Mouse (Mus musculus): ENCODE data around the gene Duoxa2. TPM values are rescaled to one million over a fixed set of nuclear protein-coding genes. Genes with fewer than 3 reads are reported as not detected.

The Duoxa2 gene
- polyA plus RNA-seq, 1 experiment from 2014 or later: not detected

DNA sequence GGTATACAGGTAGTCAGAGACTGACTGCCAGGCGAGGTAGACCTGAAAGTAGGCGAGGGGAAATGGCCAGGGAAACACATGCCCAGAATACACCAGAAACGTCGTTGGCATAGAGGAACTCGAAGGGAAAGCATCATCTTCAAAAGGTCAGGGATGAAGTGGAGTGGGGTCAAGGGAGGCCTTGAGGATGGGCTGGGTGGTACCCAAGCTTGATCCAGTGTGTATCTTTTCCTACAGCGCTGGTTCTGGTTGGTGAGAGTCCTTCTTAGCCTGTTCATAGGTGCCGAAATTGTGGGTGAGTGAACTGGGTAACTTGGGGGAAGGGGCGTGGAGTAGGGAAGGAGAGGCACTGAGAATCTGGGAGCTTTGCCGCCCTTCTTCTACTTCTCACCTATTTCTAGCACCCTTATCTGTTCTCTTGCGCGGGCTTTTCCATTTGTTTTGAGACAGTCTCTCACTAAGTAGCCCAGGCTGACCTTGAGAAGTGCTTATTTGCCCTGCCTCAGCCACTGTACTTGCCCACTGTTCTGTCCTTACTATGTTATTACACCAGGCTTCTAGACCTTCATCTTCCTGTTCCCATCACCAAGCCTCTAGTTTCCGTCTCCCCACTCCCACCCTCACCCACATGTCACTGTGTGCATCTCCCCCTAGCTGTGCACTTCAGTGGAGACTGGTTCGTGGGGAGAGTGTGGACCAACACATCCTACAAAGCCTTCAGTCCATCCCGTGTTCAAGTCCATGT lies 1.4 kb downstream of the Duoxa2 start:
- no peaks in the 10 kb centered on the region for H3K9me3 ChIP-seq
- no peak overlapping the region for H3K4me2 ChIP-seq
- no peak overlapping the region for H3K27ac ChIP-seq
- H3K4me3 ChIP-seq: no peak overlapping the region
- no peak for ATAC-seq (ENCODE audit: insufficient number of reproducible peaks, insufficient read depth, low FRiP score, low TSS enrichment, low read depth)
- peaks cover 44% of the 10 kb centered on the region for H3K4me1 ChIP-seq
- peaks cover 100% of the 10 kb centered on the region for H3K27me3 ChIP-seq
- H3K9ac ChIP-seq: no peak overlapping the region
- WGBS: 7% methylated on average over 14 of the region's 14 CpGs
- H3K36me3 ChIP-seq: no peaks in the 10 kb centered on the region

DNA sequence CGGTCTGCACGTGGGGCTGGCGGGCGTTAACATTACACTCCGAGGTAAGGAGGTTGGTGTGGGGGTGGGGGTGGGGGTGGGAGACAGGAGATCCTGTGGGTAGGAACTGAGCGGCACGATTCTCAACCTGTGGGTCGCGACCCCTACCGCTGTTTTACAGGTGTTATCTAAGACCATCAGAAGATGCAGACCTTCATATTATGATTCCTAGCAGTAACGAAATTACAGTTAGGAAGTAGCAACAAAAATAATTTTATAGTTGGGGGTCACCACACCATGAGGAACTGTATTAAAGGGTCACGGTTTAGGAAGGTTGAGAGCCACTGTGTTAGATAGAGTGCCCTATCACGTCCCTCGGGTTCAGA lies 1.9 kb downstream of the Duoxa2 start:
- peak overlapping the region; percentile 76 for H3K4me2 ChIP-seq
- H3K36me3 ChIP-seq: no peaks in the 10 kb centered on the region
- H3K9me3 ChIP-seq: no peaks in the 10 kb centered on the region
- H3K9ac ChIP-seq: no peak overlapping the region
- ATAC-seq (ENCODE audit: insufficient number of reproducible peaks, insufficient read depth, low FRiP score, low TSS enrichment, low read depth): no peak
- no peak overlapping the region for H3K27ac ChIP-seq
- 6% methylated on average over 14 of the region's 14 CpGs for WGBS
- H3K4me3 ChIP-seq: no peak overlapping the region
- H3K27me3 ChIP-seq: peaks cover 100% of the 10 kb centered on the region
- H3K4me1 ChIP-seq: peaks cover 44% of the 10 kb centered on the region

DNA sequence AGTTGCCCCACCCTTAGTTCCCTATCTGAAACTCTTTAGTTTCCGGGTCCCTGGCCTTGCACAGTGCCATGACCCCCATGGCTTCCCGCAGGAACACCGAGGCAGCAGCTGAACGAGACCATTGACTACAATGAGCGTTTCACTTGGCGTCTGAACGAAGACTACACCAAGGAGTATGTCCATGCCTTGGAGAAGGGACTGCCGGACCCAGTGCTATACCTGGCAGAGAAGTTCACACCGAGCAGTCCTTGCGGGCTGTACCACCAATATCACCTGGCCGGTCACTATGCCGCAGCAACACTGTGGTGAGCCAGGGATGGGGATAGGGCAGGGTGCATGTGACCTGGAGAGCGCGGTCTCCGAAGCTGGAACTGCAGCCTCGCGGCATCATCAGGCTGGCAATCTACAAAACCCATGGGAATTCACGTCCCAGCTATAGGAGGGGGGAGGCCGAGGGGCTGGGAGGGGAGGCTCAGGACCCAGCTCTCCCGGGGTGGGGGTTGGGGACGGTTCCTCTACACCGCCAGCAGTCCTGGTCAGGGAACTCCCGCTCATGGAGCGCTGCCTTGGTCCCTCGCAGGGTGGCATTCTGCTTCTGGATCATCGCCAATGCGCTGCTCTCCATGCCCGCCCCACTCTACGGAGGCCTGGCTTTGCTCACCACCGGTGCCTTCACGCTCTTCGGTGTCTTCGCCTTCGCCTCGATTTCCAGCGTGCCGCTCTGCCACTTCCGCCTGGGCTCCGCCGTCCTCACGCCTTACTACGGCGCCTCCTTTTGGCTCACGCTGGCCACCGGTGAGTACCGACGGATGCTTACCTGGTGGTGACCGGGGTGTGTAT lies 2.6 kb downstream of the Duoxa2 start:
- Histone ChIP-seq H3K9me3 (no peaks in the 10 kb centered on the region), H3K36me3 (no peaks in the 10 kb centered on the region), H3K4me2 (peak overlapping the region; percentile 76), H3K27ac (no peak overlapping the region), H3K27me3 (peaks cover 100% of the 10 kb centered on the region), H3K4me1 (peaks cover 44% of the 10 kb centered on the region), H3K4me3 (peak overlapping the region; percentile 42), H3K9ac (peak overlapping the region; percentile 44)
- 0 out of 2 replicates have a peak, but pooled peaks have one; percentile 28 for ATAC-seq (ENCODE audit: insufficient number of reproducible peaks, insufficient read depth, low FRiP score, low TSS enrichment, low read depth)
- 1% methylated on average over 48 of the region's 48 CpGs for WGBS

DNA sequence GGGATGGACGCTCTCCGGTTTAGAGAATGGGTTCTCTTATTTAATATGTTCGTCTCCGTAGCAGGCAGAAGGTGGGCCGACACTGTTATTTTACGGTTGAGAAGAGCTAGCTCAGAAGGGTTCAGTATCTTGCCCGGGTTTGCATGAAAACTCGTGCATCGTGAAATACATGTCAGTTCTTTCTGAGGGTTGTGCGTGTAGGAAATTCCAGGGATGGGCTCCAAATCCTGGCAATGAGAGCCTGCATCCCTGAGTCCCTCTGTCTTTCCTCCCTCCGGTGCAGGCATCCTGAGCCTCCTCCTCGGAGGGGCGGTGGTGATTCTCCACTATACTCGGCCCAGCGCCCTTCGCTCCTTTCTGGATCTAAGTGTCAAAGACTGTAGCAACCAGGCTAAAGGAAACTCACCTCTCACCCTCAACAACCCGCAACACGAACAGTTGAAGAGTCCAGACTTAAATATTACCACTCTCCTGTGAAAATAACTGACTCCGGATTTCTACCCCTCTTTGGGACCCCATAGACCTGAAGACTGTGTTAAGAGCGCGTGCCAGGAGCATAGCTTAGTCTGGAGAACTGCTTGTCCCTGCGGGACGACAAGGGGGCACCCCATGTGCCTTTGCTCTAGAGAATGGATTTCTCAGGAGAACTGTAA lies 3.3 kb downstream of the Duoxa2 start:
- Histone ChIP-seq H3K4me3 (peak overlapping the region; percentile 42), H3K4me1 (peaks cover 46% of the 10 kb centered on the region), H3K9me3 (no peaks in the 10 kb centered on the region), H3K27me3 (peaks cover 100% of the 10 kb centered on the region), H3K9ac (peak overlapping the region; percentile 44), H3K36me3 (no peaks in the 10 kb centered on the region), H3K27ac (no peak overlapping the region), H3K4me2 (peak overlapping the region; percentile 76)
- WGBS: 7% methylated on average over 23 of the region's 23 CpGs
- ATAC-seq (ENCODE audit: insufficient number of reproducible peaks, insufficient read depth, low FRiP score, low TSS enrichment, low read depth): no peak

DNA sequence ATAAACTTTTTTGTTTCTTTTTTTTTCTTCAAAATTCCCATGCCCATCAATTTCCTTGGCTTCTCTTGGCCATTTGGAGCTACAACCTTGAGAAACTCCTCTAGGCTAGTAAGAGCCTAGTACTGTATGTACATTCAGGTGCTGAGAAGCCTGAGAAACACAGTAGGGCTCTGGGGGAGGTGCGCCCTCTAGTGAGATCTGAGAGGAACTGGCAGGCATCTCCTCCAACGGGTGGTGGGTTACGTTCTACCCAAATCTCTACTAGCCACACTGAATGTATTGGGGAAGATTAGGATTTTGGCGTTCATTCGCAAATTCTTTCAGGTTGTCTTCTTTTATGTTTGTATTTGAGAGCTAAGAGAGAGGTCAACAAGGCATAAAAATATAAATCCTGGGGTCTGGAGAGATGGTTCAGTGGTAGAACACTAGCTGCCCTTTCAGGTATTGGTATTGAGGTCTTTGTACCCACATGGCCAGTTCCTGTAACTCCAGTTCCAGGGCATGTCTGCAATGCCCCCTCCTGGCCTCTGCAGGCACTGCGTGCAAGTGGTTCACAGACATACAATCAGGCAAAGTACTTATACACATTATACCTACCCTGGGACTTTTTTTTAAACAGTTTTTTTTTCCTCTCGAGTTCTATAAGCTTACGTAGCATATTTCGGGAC lies 4.0 kb downstream of the Duoxa2 start:
- Histone ChIP-seq H3K27me3 (peaks cover 99% of the 10 kb centered on the region), H3K4me1 (peaks cover 40% of the 10 kb centered on the region), H3K9ac (no peak overlapping the region), H3K4me2 (no peak overlapping the region; the same call in 1 of the 2 replicates), H3K9me3 (no peaks in the 10 kb centered on the region), H3K27ac (no peak overlapping the region), H3K36me3 (no peaks in the 10 kb centered on the region), H3K4me3 (no peak overlapping the region)
- ATAC-seq (ENCODE audit: insufficient number of reproducible peaks, insufficient read depth, low FRiP score, low TSS enrichment, low read depth): no peak
- WGBS: 10% methylated on average over 9 of the region's 9 CpGs

DNA sequence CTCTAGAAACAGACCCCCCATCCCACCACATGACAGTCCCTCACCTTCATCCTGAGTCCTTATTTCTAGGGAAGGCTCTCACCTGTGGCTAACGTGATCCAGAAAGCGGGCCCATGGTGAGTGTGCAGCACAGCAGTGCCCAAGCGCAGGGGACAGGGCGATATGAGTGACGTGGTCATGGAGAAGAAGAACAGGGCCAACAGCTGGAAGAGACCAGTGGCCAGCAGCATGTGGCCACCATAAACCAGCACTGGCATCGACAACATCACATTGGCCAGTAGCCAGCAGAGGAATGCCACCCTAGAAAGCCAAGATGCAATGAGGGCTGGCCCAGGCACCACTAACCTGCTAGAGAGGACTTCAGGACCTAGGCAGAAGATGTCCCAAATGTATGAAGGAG lies 5.8 kb downstream of the Duoxa2 start:
- H3K27ac ChIP-seq: no peak overlapping the region
- WGBS: 92% methylated on average over 6 of the region's 6 CpGs
- H3K4me2 ChIP-seq: no peak overlapping the region
- ATAC-seq (ENCODE audit: insufficient number of reproducible peaks, insufficient read depth, low FRiP score, low TSS enrichment, low read depth): no peak
- peaks cover 24% of the 10 kb centered on the region for H3K4me1 ChIP-seq
- no peaks in the 10 kb centered on the region for H3K9me3 ChIP-seq
- peaks cover 98% of the 10 kb centered on the region for H3K27me3 ChIP-seq
- no peak overlapping the region for H3K9ac ChIP-seq
- H3K36me3 ChIP-seq: no peaks in the 10 kb centered on the region
- no peak overlapping the region for H3K4me3 ChIP-seq

DNA sequence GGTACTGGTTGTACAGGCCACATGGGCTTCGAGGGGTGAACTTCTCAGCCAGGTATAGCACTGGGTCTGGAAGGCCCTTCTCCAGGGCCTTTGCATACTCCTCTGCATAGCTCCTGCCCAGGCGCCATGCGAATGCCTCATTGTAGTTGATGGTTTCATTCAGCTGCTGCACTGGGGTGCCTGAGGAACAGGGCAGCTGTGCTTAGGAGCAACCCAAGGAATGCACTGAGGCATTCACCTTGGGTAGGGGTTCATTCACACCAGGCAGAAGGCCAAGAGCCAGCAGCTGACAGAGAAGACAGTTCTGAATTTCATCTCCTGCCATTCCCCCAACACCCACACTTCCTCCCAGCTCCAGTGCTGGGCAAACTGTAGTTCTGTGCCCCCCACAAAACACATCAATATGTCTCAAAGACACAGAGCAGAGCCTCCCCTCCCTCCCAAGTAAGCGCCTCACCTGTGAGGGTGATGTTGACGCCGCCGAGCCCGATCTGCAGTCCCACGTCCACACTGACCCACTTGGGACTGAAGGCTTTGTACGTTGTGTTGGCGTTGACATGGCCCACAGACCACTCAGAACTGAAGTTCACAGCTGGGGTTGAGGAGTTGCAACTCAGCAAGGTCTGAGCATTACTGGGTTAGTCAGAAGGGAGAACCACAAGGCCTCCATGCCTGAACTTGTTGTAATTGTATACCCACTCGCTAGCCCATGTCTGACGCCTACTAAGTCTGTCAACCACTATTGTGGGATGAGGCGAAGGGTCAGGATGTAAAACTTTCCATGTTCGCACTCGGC lies 6.6 kb downstream of the Duoxa2 start:
- no peak overlapping the region for H3K4me2 ChIP-seq
- no peak overlapping the region for H3K27ac ChIP-seq
- ATAC-seq (ENCODE audit: insufficient number of reproducible peaks, insufficient read depth, low FRiP score, low TSS enrichment, low read depth): no peak
- H3K9ac ChIP-seq: no peak overlapping the region
- H3K27me3 ChIP-seq: peaks cover 90% of the 10 kb centered on the region
- H3K36me3 ChIP-seq: no peaks in the 10 kb centered on the region
- peaks cover 24% of the 10 kb centered on the region for H3K4me1 ChIP-seq
- H3K4me3 ChIP-seq: no peak overlapping the region
- 76% methylated on average over 16 of the region's 16 CpGs for WGBS
- H3K9me3 ChIP-seq: no peaks in the 10 kb centered on the region

DNA sequence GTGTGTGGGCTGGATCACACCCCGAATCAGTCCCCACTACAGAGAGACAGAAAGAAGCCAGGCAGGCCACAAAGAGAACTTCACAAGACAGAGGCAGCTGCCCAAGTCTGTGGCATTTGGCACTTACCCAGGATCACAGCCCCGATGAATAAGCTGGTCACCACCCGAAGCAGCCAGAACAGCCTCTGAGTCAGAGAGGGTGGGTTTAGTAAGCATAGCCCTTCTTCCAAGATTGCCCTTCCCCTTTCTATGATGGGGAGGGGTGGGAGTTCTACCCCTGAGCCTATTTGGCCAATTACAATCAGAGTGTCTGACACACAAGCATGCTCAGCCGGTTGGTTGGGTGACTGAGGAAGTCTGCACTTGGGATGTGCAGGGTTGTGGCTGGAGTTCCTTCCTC lies 7.5 kb downstream of the Duoxa2 start:
- Histone ChIP-seq H3K9me3 (no peaks in the 10 kb centered on the region), H3K4me3 (no peak overlapping the region), H3K27me3 (peaks cover 88% of the 10 kb centered on the region), H3K4me1 (peaks cover 17% of the 10 kb centered on the region), H3K9ac (no peak overlapping the region), H3K4me2 (no peak overlapping the region), H3K27ac (no peak overlapping the region), H3K36me3 (no peaks in the 10 kb centered on the region)
- ATAC-seq (ENCODE audit: insufficient number of reproducible peaks, insufficient read depth, low FRiP score, low TSS enrichment, low read depth): no peak
- WGBS: 57% methylated on average over 4 of the region's 4 CpGs

DNA sequence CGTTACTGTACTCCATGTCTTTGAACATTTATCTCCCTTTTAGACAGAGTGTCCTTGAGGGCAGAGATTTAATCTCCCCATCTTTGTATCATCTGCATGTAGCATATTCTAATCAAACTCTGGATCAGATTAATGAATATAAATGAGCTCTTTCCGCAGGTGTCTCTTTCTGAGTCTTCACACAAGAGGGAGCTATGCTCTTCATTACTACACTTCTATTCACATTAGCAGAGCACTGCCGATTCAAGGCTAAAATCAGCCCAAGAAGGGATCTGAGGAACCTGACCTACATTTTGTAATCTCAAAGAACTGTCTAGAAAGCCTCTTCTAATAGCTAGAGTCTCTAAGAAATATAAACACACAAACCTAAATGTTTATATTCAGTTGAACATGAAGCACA lies 10.9 kb downstream of the Duoxa2 start:
- Histone ChIP-seq H3K4me1 (peaks cover 20% of the 10 kb centered on the region), H3K27me3 (peaks cover 88% of the 10 kb centered on the region), H3K4me3 (no peak overlapping the region), H3K9ac (no peak overlapping the region), H3K27ac (no peak overlapping the region), H3K36me3 (no peaks in the 10 kb centered on the region), H3K9me3 (no peaks in the 10 kb centered on the region), H3K4me2 (no peak overlapping the region)
- 44% methylated on average over 3 of the region's 3 CpGs for WGBS
- ATAC-seq (ENCODE audit: insufficient number of reproducible peaks, insufficient read depth, low FRiP score, low TSS enrichment, low read depth): no peak

DNA sequence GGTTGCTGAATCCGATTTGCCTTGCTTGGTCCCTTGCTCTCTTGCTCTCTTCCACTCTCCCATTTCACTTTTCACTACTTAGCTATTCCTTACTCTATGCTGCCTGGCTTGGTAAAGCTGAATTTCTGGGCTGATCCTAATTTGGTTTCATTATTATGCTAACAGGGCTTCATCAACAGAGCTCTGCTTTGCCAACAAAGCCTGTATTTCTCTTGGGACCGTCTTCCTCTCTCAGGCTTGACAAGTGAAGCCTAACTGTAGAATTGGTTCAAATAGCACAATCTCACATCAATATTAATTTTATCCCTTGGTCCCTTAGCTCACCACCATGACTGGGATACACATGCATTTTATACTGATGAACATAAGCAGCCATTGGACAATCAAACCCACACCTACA lies 12.9 kb downstream of the Duoxa2 start:
- H3K4me2 ChIP-seq: no peak overlapping the region
- H3K27me3 ChIP-seq: peaks cover 75% of the 10 kb centered on the region
- no peak for ATAC-seq (ENCODE audit: insufficient number of reproducible peaks, insufficient read depth, low FRiP score, low TSS enrichment, low read depth)
- no peak overlapping the region for H3K9ac ChIP-seq
- WGBS: 60% methylated on average over 2 of the region's 2 CpGs
- no peaks in the 10 kb centered on the region for H3K9me3 ChIP-seq
- peaks cover 19% of the 10 kb centered on the region for H3K4me1 ChIP-seq
- H3K27ac ChIP-seq: no peak overlapping the region
- no peaks in the 10 kb centered on the region for H3K36me3 ChIP-seq
- H3K4me3 ChIP-seq: no peak overlapping the region

Data from embryonic facial prominence, embryonic 13.5 days (tissue).